Comparison of ENCODE assay signal across 8 mouse cellular contexts in genomic region chr9:15030771-15031170, GRCm38 (mm10). TPM values are rescaled to one million over a fixed set of nuclear protein-coding genes. Genes with fewer than 3 reads are reported as not detected.
DNase-seq lines count a peak whose midpoint lies in the region; ATAC-seq lines count a peak whose summit lies in the region.

No protein-coding gene starts in this region.

- no peaks in the 10 kb centered on the region for H3K4me1 ChIP-seq in midbrain, embryonic 11.5 days (ENCODE audit: control insufficient read depth, insufficient read depth, low read length)
- 0 out of 2 replicates have a peak, but pooled peaks cover 9% of the 10 kb centered on the region for H3K4me1 ChIP-seq in midbrain, embryonic 13.5 days (replicated peaks)

- peaks cover 5% of the 10 kb centered on the region; the same call in 1 of the 2 replicates for H3K36me3 ChIP-seq in midbrain, embryonic 11.5 days (ENCODE audit: control insufficient read depth, insufficient read depth, low read length)
- H3K36me3 ChIP-seq in midbrain, embryonic 13.5 days: peaks cover 22% of the 10 kb centered on the region

- H3K4me3 ChIP-seq in midbrain, embryonic 11.5 days (ENCODE audit: low read depth, low read length): no peak overlapping the region
- no peak overlapping the region for H3K4me3 ChIP-seq in midbrain, embryonic 13.5 days (replicated peaks)

- ATAC-seq in midbrain, embryonic 11.5 days (ENCODE audit: low FRiP score): no peak
- no peak for ATAC-seq in midbrain, embryonic 13.5 days
- no peak for ATAC-seq in granulocyte monocyte progenitor cell, adult 5-6 weeks (replicated peaks; ENCODE audit: poor library complexity, severe bottlenecking)

- H3K4me2 ChIP-seq in midbrain, embryonic 11.5 days: no peak overlapping the region
- no peak overlapping the region for H3K4me2 ChIP-seq in midbrain, embryonic 13.5 days (replicated peaks)

- H3K9me3 ChIP-seq in midbrain, embryonic 11.5 days (ENCODE audit: control insufficient read depth, low read length): no peaks in the 10 kb centered on the region
- H3K9me3 ChIP-seq in midbrain, embryonic 13.5 days: no peaks in the 10 kb centered on the region

- 91% methylated on average over 8 of the region's 8 CpGs for WGBS in midbrain, embryonic 11.5 days
- 88% methylated on average over 8 of the region's 8 CpGs for WGBS in midbrain, embryonic 13.5 days

- DNase-seq in cerebellum, postnatal 10 days: peak; percentile 89 to 93
- no peak for DNase-seq in cerebellum, adult 11 months
- peak; percentile 53 for DNase-seq in midbrain, embryonic 11.5 days (ENCODE audit: low spot score, missing footprints)
- peak; percentile 87 to 88 for DNase-seq in heart, postnatal 10 days
- DNase-seq in ovary, postnatal 14 days (ENCODE audit: low spot score): peak; percentile 36
- DNase-seq in B cell, adult 2 months: no peak

- no peak overlapping the region for H3K9ac ChIP-seq in midbrain, embryonic 11.5 days (ENCODE audit: low read length)
- no peak overlapping the region for H3K9ac ChIP-seq in midbrain, embryonic 13.5 days (replicated peaks)

- no peak overlapping the region for H3K27ac ChIP-seq in midbrain, embryonic 11.5 days (ENCODE audit: low read depth, low read length)
- H3K27ac ChIP-seq in midbrain, embryonic 13.5 days: no peak overlapping the region

- intact Hi-C loops in heart, postnatal 10 days (cut with DNase I): loop anchor here (10.0 kb wide), 1 partner anchor 274 kb away; the partner anchor contains the start of genes 4931406C07Rik and Taf1d

- no peaks in the 10 kb centered on the region for H3K27me3 ChIP-seq in midbrain, embryonic 11.5 days (ENCODE audit: control insufficient read depth, insufficient read depth, low read length)
- no peaks in the 10 kb centered on the region for H3K27me3 ChIP-seq in midbrain, embryonic 13.5 days

RNA-seq across cellular contexts. Expression of gene Panx1, which starts 14.5 kb away (rescaled TPM):
- polyA plus RNA-seq in midbrain, embryonic 11.5 days (2014; fragmentation: Nextera tagmentation; extraction: Ambion mirVana): 119 and 129 TPM in 2 replicates
- 144 and 155 TPM in 2 replicates for polyA plus RNA-seq in midbrain, embryonic 13.5 days (2015; fragmentation: Nextera tagmentation; extraction: Ambion mirVana)
- 10 to 100 TPM in 1 of 2 experiments, 1 to 10 TPM in 1; 9.5 to 12.2 TPM for total RNA-seq in heart, postnatal 10 days (2021)
- total RNA-seq in granulocyte monocyte progenitor cell, adult 5-6 weeks (2014; fragmentation: Nextera tagmentation): 21.4 and 32.6 TPM in 2 replicates
- total RNA-seq in granulocyte monocyte progenitor cell, adult 5-6 weeks (2017): 11.3 and 23.3 TPM in 2 replicates

Comparison
In these comparisons a context has a peak if more than half of its experiments do, and no peak if none do; other contexts are left out.
1. DNase-seq: peak in cerebellum, postnatal 10 days (2 of 2), midbrain, embryonic 11.5 days (single experiment), heart, postnatal 10 days (2 of 2) and ovary, postnatal 14 days (single experiment); none in cerebellum, adult 11 months (single experiment) and B cell, adult 2 months (0 of 2).